Mouse (Mus musculus): ENCODE measurements around the gene Fzd10.
A peak's percentile ranks its signal among the peaks of the same experiment; 100 is the strongest.

Fzd10 gene

DNA sequence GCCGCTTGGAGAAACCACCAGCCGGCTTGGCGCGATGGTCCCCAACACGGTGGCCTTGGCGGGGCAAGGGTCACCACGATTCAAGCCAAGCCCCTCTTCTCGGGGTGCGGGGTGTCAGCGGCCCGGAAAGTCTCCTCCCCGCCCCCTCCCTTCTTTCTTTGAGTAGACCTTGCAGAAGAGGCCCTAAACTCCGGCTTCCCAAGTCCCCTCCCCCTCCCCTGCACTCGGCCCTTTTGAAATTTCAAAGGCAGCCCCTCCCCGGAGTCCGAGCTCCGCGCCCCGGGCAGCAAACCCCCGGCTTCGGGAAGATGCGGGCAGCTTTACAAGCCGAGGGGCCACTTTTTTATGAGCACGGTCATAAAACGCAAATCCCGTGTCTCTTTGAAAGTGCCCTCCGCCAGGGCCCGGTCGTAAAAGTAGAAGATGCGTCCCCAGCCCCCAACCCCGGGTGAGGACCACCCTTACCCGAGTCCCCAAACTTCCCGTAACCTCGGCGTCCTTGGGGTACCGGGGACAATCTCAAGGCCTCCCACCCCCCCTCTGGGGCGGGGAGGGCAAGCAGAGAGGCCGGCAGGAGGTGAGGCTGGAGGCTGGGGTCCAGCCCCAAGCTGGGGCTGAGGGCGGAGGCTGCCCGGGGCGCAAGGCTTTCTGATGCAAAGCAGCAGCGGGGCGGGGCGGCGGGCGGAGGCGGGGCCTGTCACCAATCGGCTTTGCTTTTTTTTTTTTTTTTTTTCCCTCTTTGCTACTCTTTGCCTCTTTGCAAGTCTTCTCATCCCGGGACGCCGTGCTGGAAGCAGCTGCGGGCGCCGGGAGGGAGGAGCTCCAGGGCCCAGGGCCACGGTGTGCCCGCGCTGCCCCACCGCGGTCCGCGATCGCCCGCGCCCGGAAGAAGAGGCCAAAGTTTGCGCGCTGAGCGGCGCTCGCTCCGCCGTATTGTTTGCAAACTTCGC lies at the start of gene Fzd10:
Gene Fzd10, plus strand, starts transcription at position 773 of the 950 bp plus-strand sequence.
- no peak for DNase-seq (ENCODE audit: low read depth, low spot score)

DNA sequence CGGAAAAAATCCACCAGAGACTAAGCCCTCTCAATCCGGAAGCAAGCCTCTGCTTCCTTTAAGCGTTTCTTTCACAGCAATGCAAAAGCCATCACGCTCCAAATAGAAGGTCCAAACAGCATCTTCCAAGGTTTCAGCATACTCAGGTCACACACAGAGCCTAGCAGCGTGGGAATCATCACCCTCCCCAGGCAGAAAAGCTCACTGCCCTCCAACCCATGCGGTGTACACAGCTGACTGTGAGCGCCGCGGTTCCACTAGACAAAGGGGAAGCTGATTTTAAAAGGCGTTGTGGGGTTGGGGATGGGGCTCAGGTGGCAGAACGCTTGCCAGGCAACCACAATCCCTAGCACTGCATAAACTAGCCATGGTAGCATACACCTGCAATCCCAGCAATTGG lies 49.2 kb upstream of the Fzd10 start:
- DNase-seq (ENCODE audit: low read depth, low spot score), result no peak

DNA sequence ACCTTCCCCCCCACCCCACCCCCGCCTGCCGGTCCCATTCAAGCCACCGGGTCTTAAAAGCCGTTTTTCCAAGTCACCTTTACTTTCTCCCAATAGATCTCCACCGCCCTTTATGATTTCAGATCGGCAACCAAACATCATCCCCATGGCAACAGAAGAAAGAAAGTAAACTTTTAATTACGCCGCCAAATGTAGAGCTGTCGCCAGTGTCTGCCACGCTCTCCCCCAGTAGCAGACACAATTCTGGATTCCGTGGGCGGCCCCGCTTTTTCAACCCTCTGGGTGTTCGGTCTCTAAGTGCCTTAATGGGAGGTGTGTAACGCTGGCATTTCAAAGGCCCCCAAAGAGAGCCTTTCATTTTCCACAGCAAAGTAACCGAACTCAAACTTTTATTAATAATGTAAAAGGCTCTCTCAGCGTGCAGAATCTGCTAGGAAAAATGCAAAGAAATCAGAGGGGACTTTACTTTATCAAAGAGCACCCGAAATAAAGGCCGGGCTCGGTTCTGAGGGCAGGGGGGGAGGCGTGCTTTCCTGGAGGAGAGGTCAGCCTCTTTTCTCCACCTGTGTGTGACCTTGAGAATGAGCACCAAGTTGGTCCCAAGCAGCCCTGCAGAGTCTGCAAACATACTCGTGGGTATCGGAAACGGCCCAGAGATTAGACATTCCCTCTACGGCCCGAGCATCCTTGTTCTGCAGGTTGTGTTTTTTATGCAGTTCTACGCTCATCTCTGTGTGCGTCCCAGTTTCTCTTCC lies 48.3 kb upstream of the Fzd10 start:
- peak; percentile 22 for DNase-seq (ENCODE audit: low read depth, low spot score)

DNA sequence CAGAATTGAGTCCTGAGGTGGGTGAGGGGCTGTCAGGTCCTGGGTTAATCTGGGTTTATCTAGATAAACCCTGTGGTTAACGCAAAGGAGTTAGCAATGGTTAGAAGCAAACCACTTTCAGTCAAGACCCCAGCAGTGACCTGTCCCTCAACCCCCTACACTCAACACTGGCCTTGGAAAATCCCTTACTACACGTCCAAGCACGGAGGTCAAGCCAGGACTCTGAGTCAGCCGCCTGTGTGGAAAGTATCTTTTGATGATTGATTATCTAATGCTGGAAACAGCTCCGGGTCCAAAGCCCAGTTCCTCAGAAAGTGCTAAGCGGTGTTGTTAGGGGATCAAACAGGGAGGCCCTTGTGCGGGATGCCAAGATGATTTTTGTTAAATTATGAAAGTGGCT lies 42.5 kb upstream of the Fzd10 start:
- no peak for DNase-seq (ENCODE audit: low read depth, low spot score)

DNA sequence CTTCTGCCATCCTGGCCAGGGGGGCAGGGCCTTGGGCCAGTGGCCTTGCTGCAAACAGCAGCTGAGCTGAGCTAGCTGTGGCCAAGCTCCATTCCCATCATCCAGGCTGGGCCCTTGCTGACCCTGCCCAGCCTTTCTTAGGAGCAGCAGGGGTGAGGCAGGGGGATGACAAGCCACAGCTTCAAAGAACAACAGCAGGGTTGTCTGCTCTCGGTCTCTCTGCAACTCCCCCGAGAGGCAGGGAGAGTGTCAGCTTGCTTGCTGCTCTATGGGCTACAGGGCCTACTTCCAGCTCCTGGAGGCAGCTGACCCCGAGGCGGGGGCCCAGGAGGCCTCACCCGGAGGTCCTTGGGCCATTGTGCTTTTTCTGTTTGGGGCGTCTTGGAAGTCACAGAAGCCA lies 33.3 kb upstream of the Fzd10 start:
- DNase-seq (ENCODE audit: low read depth, low spot score), result no peak

DNA sequence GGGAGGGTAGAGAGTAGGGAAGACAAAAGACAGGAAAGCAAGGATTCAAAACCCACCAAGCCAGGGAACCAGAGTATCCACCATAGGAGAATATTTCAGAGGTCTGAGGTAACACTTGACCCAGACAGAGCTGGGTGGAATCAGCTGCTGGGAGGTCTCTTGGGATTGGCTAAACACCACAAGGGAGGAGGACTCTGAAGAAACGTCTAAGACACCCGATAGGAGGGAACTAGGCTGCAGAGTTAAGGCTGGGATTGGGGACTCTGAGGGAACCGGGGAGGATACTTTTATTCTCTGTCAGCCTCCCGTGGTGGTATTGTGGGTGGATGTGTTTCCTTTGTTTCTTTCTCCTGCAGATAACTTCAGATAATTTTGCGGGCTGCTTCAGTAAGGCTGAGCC lies 31.7 kb upstream of the Fzd10 start:
- DNase-seq (ENCODE audit: low read depth, low spot score), result no peak

DNA sequence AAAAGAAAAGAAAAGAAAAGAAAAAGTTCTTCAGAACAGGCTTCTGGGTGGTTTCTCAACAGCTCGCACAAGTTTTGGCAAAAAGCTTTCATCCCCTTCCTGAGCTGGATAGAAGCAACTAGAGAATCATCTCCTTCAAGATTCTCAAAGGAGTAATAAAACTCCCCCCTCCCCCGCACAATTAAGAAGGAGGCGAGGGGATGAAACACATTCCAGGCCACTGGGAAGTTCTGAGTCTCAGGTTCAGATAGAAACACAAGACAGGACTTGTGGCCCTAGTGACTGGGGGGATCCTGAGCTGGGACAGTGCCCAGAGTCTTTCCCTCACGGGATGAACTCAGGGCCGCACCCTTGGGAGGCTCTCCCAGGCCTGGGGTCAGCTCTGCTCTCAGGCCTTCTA lies 30.6 kb upstream of the Fzd10 start:
- no peak for DNase-seq (ENCODE audit: low read depth, low spot score)

GRCm38 (mm10) chr5:128570848-128571247 lies 29.8 kb upstream of the Fzd10 start:
- DNase-seq (ENCODE audit: low read depth, low spot score), result no peak

DNA sequence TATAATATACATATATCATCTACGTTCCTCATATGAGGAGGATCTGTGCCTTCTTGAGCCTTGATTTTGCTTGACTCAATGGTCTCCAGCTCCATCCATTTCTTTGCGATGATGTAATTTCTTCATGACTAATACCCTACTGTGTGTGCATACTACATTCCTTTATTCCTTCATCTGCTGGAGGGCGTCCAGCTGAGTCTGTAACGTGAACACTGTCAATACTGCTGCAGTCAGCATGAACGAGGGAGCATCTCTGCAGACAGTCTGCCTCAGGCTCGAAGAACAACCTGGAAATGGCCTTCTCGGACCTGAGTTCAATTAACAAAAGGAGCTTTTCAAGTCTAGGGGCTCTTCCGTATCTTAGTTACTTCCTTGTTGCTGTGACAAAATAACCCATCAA lies 28.9 kb upstream of the Fzd10 start:
- DNase-seq (ENCODE audit: low read depth, low spot score), result no peak

DNA sequence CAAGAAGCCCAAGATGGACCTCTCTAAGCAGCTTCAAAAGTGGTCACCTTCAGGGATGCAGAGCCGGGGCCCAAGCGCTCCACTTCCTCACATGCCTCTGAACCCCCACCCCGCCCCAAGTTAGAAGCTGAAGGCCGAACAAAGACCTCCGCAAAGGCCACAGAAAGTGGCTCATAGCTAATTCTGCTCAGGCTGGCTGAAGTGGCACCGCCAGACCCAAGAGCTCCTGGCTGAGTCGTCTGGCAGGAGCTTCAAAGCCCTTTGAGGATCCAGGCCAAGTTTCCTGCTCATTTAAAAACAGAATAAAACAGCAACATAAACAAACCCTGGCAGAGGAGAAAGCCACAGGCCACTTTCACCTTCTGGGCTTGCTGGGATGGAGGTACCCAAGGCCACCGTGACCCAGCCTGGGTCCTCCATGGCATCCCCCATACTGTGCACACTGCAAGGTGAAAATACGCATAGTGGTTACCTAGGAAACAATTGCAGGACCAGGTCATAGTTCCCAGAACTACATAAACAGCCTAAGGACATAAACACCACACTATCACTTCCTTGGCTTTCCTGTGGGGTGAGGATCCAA lies 24.6 kb upstream of the Fzd10 start:
- no peak for DNase-seq (ENCODE audit: low read depth, low spot score)

DNA sequence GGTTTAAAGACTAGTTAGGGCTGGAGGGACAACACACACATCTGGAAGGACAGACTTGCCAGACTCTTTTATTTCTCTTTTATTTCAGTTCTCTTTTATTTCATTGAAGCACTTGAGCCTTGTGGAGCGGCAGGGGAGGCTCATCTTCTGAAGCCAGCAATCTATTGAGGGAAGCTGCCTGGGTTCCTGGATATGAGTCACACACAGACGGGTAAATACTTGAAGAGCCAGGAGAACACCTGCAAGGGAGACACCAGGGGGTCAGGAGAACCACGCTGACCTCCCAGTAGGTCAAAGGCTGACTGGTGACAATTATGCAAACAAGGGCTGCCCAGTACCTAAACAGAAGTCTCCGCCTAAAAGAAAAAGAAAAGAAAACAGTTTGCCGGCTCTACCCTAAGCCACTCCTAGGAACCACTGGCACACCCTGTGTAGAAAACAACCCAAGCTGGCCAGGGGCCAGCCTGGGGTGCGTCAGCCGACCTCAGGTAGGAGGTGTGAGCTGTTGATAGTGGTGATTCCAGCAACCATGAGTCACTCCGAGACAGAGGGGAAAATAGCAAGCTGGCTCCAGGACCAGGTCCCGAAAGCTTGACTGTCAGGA lies 21.5 kb upstream of the Fzd10 start:
- no peak for DNase-seq (ENCODE audit: low read depth, low spot score)

DNA sequence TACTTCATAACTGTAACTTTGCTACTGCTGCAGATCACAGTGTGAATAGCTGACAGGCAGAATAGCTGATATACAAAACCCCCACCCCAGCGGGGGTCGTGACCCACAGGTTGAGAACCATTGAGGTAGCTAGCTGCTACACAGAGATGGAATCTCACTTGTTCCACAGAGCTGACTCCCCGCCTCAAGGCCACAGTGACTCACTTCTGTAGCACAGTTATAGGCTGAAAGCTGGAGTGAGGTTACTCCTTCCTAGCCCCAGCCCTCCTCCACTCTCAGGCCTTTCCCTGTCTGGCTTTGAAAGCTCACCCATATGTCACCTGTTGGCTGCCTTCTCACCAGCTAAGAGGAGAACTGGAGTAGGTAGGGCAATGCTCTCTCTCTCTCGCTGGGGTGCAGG lies 19.7 kb upstream of the Fzd10 start:
- DNase-seq (ENCODE audit: low read depth, low spot score), result no peak

DNA sequence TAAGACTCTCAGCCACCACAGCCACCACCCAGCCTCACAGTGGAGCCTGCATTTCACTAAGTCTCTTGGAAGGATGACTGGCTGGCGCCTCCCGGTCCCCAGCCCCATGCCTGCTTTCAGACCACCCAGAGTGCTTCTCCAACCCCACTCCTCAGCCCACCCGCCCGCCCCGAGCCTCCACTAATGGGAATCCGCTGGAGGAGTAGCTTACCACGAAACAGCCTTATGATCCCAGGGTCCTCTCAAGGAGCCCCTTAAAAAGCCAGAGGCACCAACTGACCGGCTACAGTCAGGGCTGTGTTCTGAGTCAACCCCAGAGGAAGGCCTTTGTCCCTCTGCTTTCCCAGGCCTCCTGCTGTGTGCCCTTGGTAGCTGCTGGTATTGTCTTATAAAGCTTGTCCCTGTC lies 19.1 kb upstream of the Fzd10 start:
- DNase-seq (ENCODE audit: low read depth, low spot score), result no peak

- DNase-seq (ENCODE audit: low read depth, low spot score), result no peak
These were observed 11.4 kb upstream of the Fzd10 start for GRCm38 (mm10) chr5:128589231-128589630.

- DNase-seq (ENCODE audit: low read depth, low spot score), result no peak
These were observed 7.2 kb upstream of the Fzd10 start for GRCm38 (mm10) chr5:128593446-128593845.

DNA sequence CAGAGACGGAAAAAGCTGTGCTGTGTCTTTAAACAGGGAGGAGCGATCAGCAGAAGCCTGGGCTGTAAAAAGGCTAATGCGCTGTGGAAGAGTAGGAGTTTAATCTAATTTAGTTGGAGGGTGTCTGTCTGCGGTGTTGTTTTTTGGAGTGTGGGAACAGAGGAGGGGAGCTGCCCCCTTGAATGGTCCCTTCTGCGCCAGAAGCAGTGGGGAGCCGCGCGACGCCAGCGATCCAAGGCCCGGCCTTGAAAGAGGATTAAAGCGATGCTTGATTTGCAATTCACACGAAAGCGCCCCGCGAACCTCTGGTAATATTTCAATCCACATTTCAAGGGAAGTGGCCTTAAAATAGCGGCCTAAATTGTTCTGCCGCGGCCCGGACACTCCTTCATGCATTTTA lies 3.8 kb upstream of the Fzd10 start:
- no peak for DNase-seq (ENCODE audit: low read depth, low spot score)

DNA sequence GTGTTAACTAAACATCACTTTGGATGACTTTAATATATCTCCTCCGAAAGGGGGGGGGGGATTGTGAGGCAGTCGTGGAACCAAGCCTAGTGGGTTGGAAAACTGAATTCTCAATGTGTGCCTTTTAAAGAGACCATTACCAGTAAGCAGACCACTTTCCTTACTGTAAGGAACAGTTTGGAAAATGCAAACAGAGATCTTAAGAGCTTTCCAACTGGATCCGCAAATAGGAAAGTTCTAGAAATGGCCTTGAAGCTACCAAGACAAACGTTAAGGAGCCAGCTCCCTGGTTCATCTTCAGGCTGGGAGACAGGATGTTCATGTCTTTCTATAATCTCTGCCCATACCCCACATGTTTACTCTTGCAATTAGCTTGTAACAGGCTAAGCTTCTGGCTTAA lies 3.3 kb upstream of the Fzd10 start:
- DNase-seq (ENCODE audit: low read depth, low spot score), result no peak

GRCm38 (mm10) chr5:128598191-128598720 lies 2.4 kb upstream of the Fzd10 start:
- no peak for DNase-seq (ENCODE audit: low read depth, low spot score)

GRCm38 (mm10) chr5:128598760-128599364 lies 1.8 kb upstream of the Fzd10 start:
- DNase-seq (ENCODE audit: low read depth, low spot score), result no peak

DNA sequence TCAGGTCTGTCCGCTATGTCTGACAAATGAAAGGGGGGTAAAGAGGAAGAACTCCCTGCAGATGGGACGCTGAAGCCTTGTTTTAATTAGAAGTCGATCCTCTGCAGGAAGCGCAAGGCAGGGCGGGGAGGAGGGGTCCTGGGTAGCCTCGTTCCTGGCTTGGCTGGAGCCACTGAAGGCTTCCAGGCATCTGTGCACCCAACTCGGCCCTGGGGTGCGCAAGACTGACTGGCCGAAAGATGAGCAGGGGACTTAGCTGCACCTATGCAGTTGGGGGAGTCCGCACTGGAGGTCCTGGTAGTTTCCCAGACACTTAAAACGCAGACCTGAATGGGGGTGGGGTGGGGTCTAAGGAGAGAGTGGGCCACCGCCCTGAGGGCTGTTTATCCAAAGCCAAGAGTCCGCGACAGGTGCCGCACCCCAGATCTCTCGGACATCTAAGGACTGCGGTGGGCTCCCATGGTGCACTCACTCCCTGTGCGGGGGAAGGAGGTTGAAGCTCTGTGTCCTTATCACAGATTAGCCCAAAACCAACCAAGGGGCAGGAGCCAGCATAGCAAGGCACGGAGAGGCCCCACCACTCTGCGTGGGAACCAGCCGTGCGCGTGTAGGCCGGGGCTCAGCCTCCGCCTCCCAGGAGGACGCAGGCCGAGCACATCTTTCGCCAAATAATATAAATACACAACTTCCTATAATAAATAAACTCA lies 1.1 kb upstream of the Fzd10 start:
- no peak for DNase-seq (ENCODE audit: low read depth, low spot score)

Data from telencephalon, adult 2 months (tissue).